Mouse (Mus musculus): ENCODE results near the gene Raly. TPM values are rescaled to one million over a fixed set of nuclear protein-coding genes. Genes with fewer than 3 reads are reported as not detected.

The Raly gene
- polyA plus RNA-seq, 1 experiment, result 198 TPM

DNA sequence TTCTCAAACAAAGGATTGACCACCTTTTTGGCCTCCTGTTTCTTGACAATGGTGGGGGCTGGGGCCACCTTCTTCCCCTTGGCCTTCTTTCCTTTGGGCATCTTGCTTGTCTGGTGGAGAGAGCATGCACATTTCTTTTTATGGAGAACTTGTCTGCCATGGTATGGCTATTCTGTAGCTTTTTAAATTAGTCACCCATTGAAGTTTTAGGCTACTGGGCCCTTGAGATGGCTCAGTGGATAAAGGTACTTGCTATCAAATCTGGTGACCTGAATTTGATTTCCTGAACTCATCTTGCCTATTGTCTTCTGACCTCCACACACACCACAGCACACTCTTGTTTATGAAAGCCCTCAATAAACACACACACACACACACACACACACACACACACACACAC is 21.0 kb upstream of the Raly start, which contains the start of gene Gm14214:
Gm14214 (minus strand) TSS at position 101 of the 400 bp plus-strand sequence.
- TF ChIP-seq CTCF (IDR thresholded peaks at IDR 0.05; ENCODE audit: borderline replicate concordance, insufficient read depth, low read depth, low read length) (no peak), POLR2A (IDR thresholded peaks at IDR 0.05; ENCODE audit: borderline replicate concordance, insufficient read depth, low read length) (no peak)
- H3K4me1 ChIP-seq (ENCODE audit: control insufficient read depth, insufficient read depth, low read length), result no peaks in the 10 kb centered on the region
- no peak within 1 kb of the TSS for H3K4me3 ChIP-seq (replicated peaks; ENCODE audit: insufficient read depth, low read depth, low read length)
- no peak for DNase-seq
- no peaks in the 10 kb centered on the region for H3K27me3 ChIP-seq (ENCODE audit: control insufficient read depth, insufficient read depth, low read length)
- H3K27ac ChIP-seq (ENCODE audit: insufficient read depth, low read length), result no peak within 1 kb of the TSS

DNA sequence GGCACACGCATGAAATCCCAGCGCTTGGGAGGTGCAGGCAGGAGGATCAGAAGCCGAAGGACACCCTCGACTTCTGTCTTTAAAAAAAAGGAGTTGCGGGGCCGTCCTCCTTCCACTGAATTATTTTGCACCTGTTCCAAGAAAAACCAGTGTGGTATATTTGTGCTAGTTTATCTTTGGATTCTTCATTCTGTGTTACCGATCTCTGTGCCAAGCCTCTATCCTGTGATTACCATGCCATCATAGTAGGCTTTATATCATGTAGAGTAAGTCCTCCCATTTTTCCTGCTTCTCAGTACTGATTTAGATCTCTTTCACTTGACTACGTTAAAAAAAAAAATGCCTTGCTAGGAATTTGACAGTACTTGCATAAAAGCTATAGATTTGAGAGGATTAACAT is 19.3 kb upstream of the Raly start:
- 78% methylated on average over 8 of the region's 8 CpGs for WGBS
- no peaks in the 10 kb centered on the region for H3K27me3 ChIP-seq (ENCODE audit: control insufficient read depth, insufficient read depth, low read length)
- TF ChIP-seq POLR2A (IDR thresholded peaks at IDR 0.05; ENCODE audit: borderline replicate concordance, insufficient read depth, low read length) (no peak), CTCF (IDR thresholded peaks at IDR 0.05; ENCODE audit: borderline replicate concordance, insufficient read depth, low read depth, low read length) (no peak)
- H3K4me1 ChIP-seq (ENCODE audit: control insufficient read depth, insufficient read depth, low read length), result no peaks in the 10 kb centered on the region
- no peak for DNase-seq
- H3K4me3 ChIP-seq (replicated peaks; ENCODE audit: insufficient read depth, low read depth, low read length), result no peak overlapping the region
- H3K27ac ChIP-seq (ENCODE audit: insufficient read depth, low read length), result no peak overlapping the region

DNA sequence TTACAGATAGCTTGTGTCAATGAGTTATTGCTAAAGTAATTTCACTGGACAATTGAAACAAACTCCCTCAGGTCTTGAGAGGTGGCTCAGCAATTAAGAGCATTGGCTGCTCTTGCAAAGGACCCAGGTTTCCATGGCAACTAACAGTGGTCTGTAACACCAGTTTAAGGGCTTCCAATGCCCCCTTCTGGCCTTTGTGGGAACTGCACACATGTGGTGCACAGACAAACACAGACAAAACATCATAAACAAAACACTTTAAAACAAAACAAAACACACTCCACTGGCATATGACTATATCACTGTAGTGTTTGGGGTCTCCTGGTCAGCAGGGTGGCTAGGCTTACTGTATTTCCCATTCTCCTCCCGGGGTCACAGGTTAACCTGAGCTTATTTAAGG is 16.9 kb upstream of the Raly start:
- Histone ChIP-seq H3K27me3 (ENCODE audit: control insufficient read depth, insufficient read depth, low read length) (no peaks in the 10 kb centered on the region), H3K4me1 (ENCODE audit: control insufficient read depth, insufficient read depth, low read length) (no peaks in the 10 kb centered on the region), H3K4me3 (replicated peaks; ENCODE audit: insufficient read depth, low read depth, low read length) (no peak overlapping the region), H3K27ac (ENCODE audit: insufficient read depth, low read length) (no peak overlapping the region)
- TF ChIP-seq CTCF (IDR thresholded peaks at IDR 0.05; ENCODE audit: borderline replicate concordance, insufficient read depth, low read depth, low read length) (no peak), POLR2A (IDR thresholded peaks at IDR 0.05; ENCODE audit: borderline replicate concordance, insufficient read depth, low read length) (no peak)
- WGBS, result 91% methylated on average over 1 of the region's 1 CpGs
- no peak for DNase-seq

DNA sequence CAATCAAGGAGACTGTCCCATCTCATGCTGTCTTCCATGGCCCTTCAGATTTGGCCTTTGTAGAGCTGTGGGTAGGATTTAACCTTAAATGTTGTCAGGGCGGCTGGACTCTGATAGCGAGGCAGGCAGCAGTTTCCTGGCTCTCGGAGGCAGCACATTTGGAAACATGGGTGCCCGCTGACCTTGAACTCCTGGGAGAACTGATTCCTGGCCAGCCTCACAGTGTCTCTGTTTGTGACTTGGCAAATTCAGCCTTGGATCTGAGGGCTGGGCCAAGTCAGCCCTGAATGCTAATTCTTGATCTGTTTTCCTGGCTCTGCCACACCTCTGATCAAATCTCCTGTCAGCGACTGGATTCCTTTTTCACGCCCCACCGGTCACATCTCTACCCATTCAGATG is 14.4 kb upstream of the Raly start:
- DNase-seq, result no peak
- TF ChIP-seq POLR2A (IDR thresholded peaks at IDR 0.05; ENCODE audit: borderline replicate concordance, insufficient read depth, low read length), result no peak
- no peak for TF ChIP-seq CTCF (IDR thresholded peaks at IDR 0.05; ENCODE audit: borderline replicate concordance, insufficient read depth, low read depth, low read length)
- no peaks in the 10 kb centered on the region for H3K4me1 ChIP-seq (ENCODE audit: control insufficient read depth, insufficient read depth, low read length)
- WGBS, result 50% methylated on average over 7 of the region's 7 CpGs
- no peaks in the 10 kb centered on the region for H3K27me3 ChIP-seq (ENCODE audit: control insufficient read depth, insufficient read depth, low read length)
- no peak overlapping the region for H3K27ac ChIP-seq (ENCODE audit: insufficient read depth, low read length)
- no peak overlapping the region for H3K4me3 ChIP-seq (replicated peaks; ENCODE audit: insufficient read depth, low read depth, low read length)

DNA sequence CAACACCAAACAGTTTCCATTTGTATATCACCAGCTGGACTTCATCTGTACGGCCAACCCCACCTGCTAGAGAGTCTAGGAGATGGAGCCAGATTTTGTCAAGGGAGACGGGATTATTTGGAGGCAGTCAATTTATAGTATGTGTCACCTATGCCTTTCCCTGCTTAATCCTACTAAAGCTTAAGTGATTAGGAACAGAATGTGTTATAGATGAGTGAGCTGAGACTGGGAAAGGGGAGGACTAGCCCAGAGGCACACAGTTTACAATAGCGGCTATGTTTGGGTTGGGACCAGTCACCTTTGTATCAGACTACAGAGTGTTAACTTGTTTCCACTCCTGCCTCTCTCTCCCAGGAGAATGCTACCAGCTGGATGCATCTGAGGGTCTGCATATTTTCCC is 11.2 kb upstream of the Raly start:
- H3K4me3 ChIP-seq (replicated peaks; ENCODE audit: insufficient read depth, low read depth, low read length), result no peak overlapping the region
- no peak for DNase-seq
- 64% methylated on average over 3 of the region's 3 CpGs for WGBS

DNA sequence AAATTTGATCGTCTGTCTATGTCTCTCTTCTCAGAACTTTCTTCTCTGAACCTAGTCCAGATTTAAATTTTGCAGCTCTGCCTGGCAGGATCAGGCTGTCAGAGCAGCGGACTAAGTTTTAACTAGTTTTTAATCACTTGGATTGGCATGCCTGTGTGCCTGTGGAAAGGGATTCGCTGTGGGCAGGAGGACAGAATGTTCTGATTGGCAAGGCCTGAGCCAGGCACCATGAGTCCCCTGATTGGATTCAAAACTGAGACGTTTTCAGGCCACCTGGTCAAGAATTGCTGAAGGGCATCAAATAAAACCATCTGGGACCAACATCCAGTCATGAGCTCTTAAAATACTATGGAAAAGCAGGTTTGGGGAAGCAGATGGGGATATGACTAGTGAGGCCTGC is 8.5 kb upstream of the Raly start:
- H3K27ac ChIP-seq (ENCODE audit: insufficient read depth, low read length), result no peak overlapping the region
- 43% methylated on average over 4 of the region's 4 CpGs for WGBS
- H3K4me3 ChIP-seq (replicated peaks; ENCODE audit: insufficient read depth, low read depth, low read length), result no peak overlapping the region
- H3K4me1 ChIP-seq (ENCODE audit: control insufficient read depth, insufficient read depth, low read length), result no peaks in the 10 kb centered on the region
- DNase-seq, result peak in 1 of 2 experiments; percentile 45
- H3K27me3 ChIP-seq (ENCODE audit: control insufficient read depth, insufficient read depth, low read length), result no peaks in the 10 kb centered on the region
- TF ChIP-seq POLR2A (IDR thresholded peaks at IDR 0.05; ENCODE audit: borderline replicate concordance, insufficient read depth, low read length), result no peak
- TF ChIP-seq CTCF (IDR thresholded peaks at IDR 0.05; ENCODE audit: borderline replicate concordance, insufficient read depth, low read depth, low read length), result no peak

More for the DNA sequence above, 11.2 kb upstream of the Raly start:
- Histone ChIP-seq H3K4me1 (ENCODE audit: control insufficient read depth, insufficient read depth, low read length) (no peaks in the 10 kb centered on the region), H3K27me3 (ENCODE audit: control insufficient read depth, insufficient read depth, low read length) (no peaks in the 10 kb centered on the region), H3K27ac (ENCODE audit: insufficient read depth, low read length) (no peak overlapping the region)
- no peak for TF ChIP-seq POLR2A (IDR thresholded peaks at IDR 0.05; ENCODE audit: borderline replicate concordance, insufficient read depth, low read length)
- no peak for TF ChIP-seq CTCF (IDR thresholded peaks at IDR 0.05; ENCODE audit: borderline replicate concordance, insufficient read depth, low read depth, low read length)

DNA sequence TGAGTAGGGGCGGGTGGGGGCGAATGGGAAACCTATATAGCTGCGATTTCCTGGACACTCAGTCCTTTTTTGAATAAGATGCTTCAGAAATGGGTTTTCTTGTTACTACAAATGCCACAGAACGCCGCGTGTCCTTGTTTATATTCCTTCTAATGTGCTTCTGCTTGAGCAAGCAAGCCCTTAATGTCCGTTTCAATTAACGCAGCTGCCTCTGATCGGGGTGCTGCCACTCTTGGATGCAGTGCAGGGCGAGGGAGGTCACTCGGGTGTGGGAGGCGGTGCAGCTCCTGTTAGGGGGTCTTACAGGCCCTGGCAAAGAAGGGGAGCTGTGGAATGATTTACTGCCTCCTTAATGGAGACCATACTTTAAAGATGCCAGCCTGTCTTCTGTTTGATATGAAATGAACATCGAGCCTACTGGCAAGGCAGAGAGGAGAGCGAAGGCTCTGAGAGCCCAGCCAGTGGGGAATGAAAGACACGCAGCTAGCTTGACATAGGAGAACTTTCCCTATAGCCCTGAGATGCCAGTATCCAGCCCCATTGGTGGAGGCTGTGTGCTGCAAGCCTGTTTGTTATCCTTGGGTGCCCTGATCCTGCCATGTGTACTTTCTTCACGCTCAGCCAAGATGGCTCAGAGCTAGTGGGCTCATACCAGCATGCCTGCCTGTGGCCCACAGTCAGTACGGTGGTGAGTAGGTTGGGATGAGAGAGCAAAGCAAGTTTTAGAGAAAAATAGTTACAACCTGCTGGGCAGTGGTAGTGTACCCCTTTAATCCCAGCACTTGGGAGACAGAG is 7.8 kb upstream of the Raly start:
- no peaks in the 10 kb centered on the region for H3K4me1 ChIP-seq (ENCODE audit: control insufficient read depth, insufficient read depth, low read length)
- H3K4me3 ChIP-seq (replicated peaks; ENCODE audit: insufficient read depth, low read depth, low read length), result no peak overlapping the region
- no peak for TF ChIP-seq POLR2A (IDR thresholded peaks at IDR 0.05; ENCODE audit: borderline replicate concordance, insufficient read depth, low read length)
- no peak for TF ChIP-seq CTCF (IDR thresholded peaks at IDR 0.05; ENCODE audit: borderline replicate concordance, insufficient read depth, low read depth, low read length)
- 52% methylated on average over 17 of the region's 17 CpGs for WGBS
- no peaks in the 10 kb centered on the region for H3K27me3 ChIP-seq (ENCODE audit: control insufficient read depth, insufficient read depth, low read length)
- no peak for DNase-seq
- H3K27ac ChIP-seq (ENCODE audit: insufficient read depth, low read length), result no peak overlapping the region

DNA sequence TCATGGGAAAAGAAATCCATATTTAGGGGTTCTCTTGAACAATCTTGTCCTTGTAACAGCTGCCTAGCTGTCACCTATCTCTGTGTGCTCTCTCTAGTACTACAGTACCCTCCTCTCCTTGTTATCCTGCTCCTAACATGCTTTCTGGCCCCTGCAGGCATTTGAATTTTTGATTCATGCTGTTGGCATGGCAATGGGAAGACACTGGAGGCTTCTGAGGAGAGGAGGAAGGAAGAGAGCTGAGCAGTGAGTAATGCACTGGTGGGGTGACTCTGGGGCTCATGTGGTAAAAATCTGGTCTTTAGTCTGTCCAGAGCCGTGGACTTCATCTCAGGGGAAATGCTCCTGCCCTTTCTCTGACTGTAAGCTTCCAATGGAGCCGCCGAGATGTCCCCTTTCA is 5.6 kb upstream of the Raly start:
- no peaks in the 10 kb centered on the region for H3K4me1 ChIP-seq (ENCODE audit: control insufficient read depth, insufficient read depth, low read length)
- no peaks in the 10 kb centered on the region for H3K27me3 ChIP-seq (ENCODE audit: control insufficient read depth, insufficient read depth, low read length)
- TF ChIP-seq POLR2A (IDR thresholded peaks at IDR 0.05; ENCODE audit: borderline replicate concordance, insufficient read depth, low read length) (no peak), CTCF (IDR thresholded peaks at IDR 0.05; ENCODE audit: borderline replicate concordance, insufficient read depth, low read depth, low read length) (no peak)
- H3K27ac ChIP-seq (ENCODE audit: insufficient read depth, low read length), result no peak overlapping the region
- WGBS, result 66% methylated on average over 3 of the region's 3 CpGs
- H3K4me3 ChIP-seq (replicated peaks; ENCODE audit: insufficient read depth, low read depth, low read length), result no peak overlapping the region
- no peak for DNase-seq
